Mouse (Mus musculus) CH12.LX (cell line): ENCODE measurements around the gene Pram1. TPM values are rescaled to one million over a fixed set of nuclear protein-coding genes. Genes with fewer than 3 reads are reported as not detected.

ENCODE experiments used
- DNase-seq: peaks from one replicate; pipeline ENCODE4 v3.0.0-alpha.2; 2013; ENCODE audit errors: extremely low read depth
- H3K27ac ChIP-seq: 2 replicates; pipeline ENCODE4 v1.5.1; 2012; ENCODE audit warnings: low read depth, mild to moderate bottlenecking, control low read depth, moderate library complexity; ENCODE audit not compliant: insufficient read depth
- H3K27me3 ChIP-seq: replicated peaks from 2 replicates; pipeline ENCODE3; 2012; ENCODE audit warnings: inconsistent platforms
- H3K36me3 ChIP-seq, 2 experiments: replicated peaks in 1 of 2; 2 replicates each; pipeline versions ENCODE3 to v1.6.1; 2012; ENCODE audit warnings: inconsistent platforms in 1 of 2, low read length in 1 of 2, mild to moderate bottlenecking in 1 of 2, mixed read lengths in 1 of 2, moderate library complexity in 1 of 2; ENCODE audit not compliant: control insufficient read depth in 1 of 2, insufficient read depth in 1 of 2
- H3K4me1 ChIP-seq, 2 experiments: 2 replicates each; pipeline ENCODE4 v1.6.1; 2012; ENCODE audit warnings: inconsistent platforms in 1 of 2, moderate library complexity in 1 of 2; ENCODE audit not compliant: insufficient read depth in 2 of 2, control insufficient read depth in 1 of 2
- H3K4me2 ChIP-seq: 2 replicates; pipeline ENCODE4 v1.6.1; 2012; ENCODE audit warnings: low read depth, mild to moderate bottlenecking, control low read depth; ENCODE audit not compliant: poor library complexity, insufficient read depth, severe bottlenecking
- H3K4me3 ChIP-seq, 3 experiments: fragments of 150-350 bp in 1 of 3; sonication (generic) in 1 of 3; replicated peaks in 1 of 3; 2 replicates each; pipeline versions ENCODE3 to v1.5.1; 2011 to 2012; ENCODE audit warnings: low read depth in 2 of 3, low read length in 2 of 3, mild to moderate bottlenecking in 2 of 3, moderate library complexity in 2 of 3, control low read depth in 1 of 3, improper control_type of control experiment in 1 of 3, inconsistent platforms in 1 of 3, mixed read lengths in 1 of 3; ENCODE audit not compliant: poor library complexity in 1 of 3
- H3K79me2 ChIP-seq: replicated peaks from 2 replicates; pipeline ENCODE4 v1.6.1; 2012; ENCODE audit warnings: mild to moderate bottlenecking, moderate library complexity; ENCODE audit not compliant: control insufficient read depth, poor library complexity, insufficient read depth, severe bottlenecking; ENCODE audit errors: extremely low read depth
- H3K9ac ChIP-seq: 2 replicates; pipeline ENCODE4 v1.6.1; 2012; ENCODE audit warnings: low read depth, mild to moderate bottlenecking, control low read depth, moderate library complexity; ENCODE audit not compliant: insufficient read depth
- H3K9me3 ChIP-seq: replicated peaks from 2 replicates; pipeline ENCODE3; 2012; ENCODE audit warnings: low read length, inconsistent platforms, mixed read lengths
- BHLHE40 ChIP-seq: IDR thresholded peaks from 2 replicates; pipeline ENCODE4 v1.6.1; 2011; ENCODE audit warnings: mild to moderate bottlenecking, low read depth, low read length, improper control_type of control experiment
- CHD1 ChIP-seq: IDR thresholded peaks from 2 replicates; pipeline ENCODE4 v1.6.1; 2012; ENCODE audit warnings: low read depth, low read length, improper control_type of control experiment, inconsistent platforms
- CHD2 ChIP-seq: IDR thresholded peaks from 2 replicates; pipeline ENCODE4 v1.6.1; 2011; ENCODE audit warnings: low read length, improper control_type of control experiment
- E2F4 ChIP-seq: IDR thresholded peaks from 2 replicates; pipeline ENCODE4 v1.6.1; 2011; ENCODE audit warnings: low read depth, low read length, improper control_type of control experiment; ENCODE audit not compliant: insufficient replicate concordance
- EP300 ChIP-seq: IDR thresholded peaks from 2 replicates; pipeline ENCODE4 v1.6.1; 2011; ENCODE audit warnings: low read length, improper control_type of control experiment
- ETS1 ChIP-seq: conservative IDR thresholded peaks from 2 replicates; pipeline ENCODE4 v1.6.1; 2012; ENCODE audit warnings: low read depth, mild to moderate bottlenecking, inconsistent platforms, low read length, improper control_type of control experiment, moderate library complexity
- GABPA ChIP-seq: IDR thresholded peaks from 2 replicates; pipeline ENCODE4 v1.6.1; 2012; ENCODE audit warnings: low read depth, low read length, improper control_type of control experiment, inconsistent platforms; ENCODE audit not compliant: insufficient replicate concordance
- IRF4 ChIP-seq: IDR thresholded peaks from 2 replicates; pipeline ENCODE4 v1.6.1; 2014; ENCODE audit warnings: low read depth, mild to moderate bottlenecking, inconsistent platforms, low read length, improper control_type of control experiment
- JUN ChIP-seq: IDR thresholded peaks from 2 replicates; pipeline ENCODE4 v1.6.1; 2011; ENCODE audit warnings: low read depth, mild to moderate bottlenecking, low read length, improper control_type of control experiment, moderate library complexity; ENCODE audit not compliant: insufficient read depth
- JUND ChIP-seq: conservative IDR thresholded peaks from 2 replicates; pipeline ENCODE4 v1.6.1; 2011; ENCODE audit warnings: low read depth, low read length, improper control_type of control experiment
- KAT2A ChIP-seq: IDR thresholded peaks from 2 replicates; pipeline ENCODE4 v1.6.1; 2012; ENCODE audit warnings: low read length, improper control_type of control experiment, inconsistent platforms; ENCODE audit not compliant: insufficient replicate concordance
- MEF2A ChIP-seq: IDR thresholded peaks from 2 replicates; pipeline ENCODE4 v1.6.1; 2014; ENCODE audit warnings: low read depth, mild to moderate bottlenecking, inconsistent platforms, low read length, improper control_type of control experiment, borderline replicate concordance
- MXI1 ChIP-seq: IDR thresholded peaks from 2 replicates; pipeline ENCODE4 v1.6.1; 2011; ENCODE audit warnings: mild to moderate bottlenecking, low read depth, low read length, improper control_type of control experiment
- MYC ChIP-seq: IDR thresholded peaks from 2 replicates; pipeline ENCODE4 v1.6.1; 2011; ENCODE audit warnings: low read depth, mild to moderate bottlenecking, improper control_type of control experiment, low read length
- PAX5 ChIP-seq: IDR thresholded peaks from 2 replicates; pipeline ENCODE4 v1.6.1; 2012; ENCODE audit warnings: low read length, inconsistent platforms, mixed read lengths
- POLR2A ChIP-seq: IDR thresholded peaks from 2 replicates; pipeline ENCODE4 v1.6.1; 2011; ENCODE audit warnings: low read depth, mild to moderate bottlenecking, improper control_type of control experiment, low read length
- POLR2AphosphoS2 ChIP-seq: IDR thresholded peaks from 2 replicates; pipeline ENCODE4 v1.6.1; 2011; ENCODE audit warnings: low read depth, low read length, improper control_type of control experiment
- RAD21 ChIP-seq: IDR thresholded peaks from 2 replicates; pipeline ENCODE4 v1.6.1; 2011; ENCODE audit warnings: low read depth, mild to moderate bottlenecking, low read length, improper control_type of control experiment, moderate library complexity
- SIN3A ChIP-seq: IDR thresholded peaks from 2 replicates; pipeline ENCODE4 v1.6.1; 2012; ENCODE audit warnings: low read length, improper control_type of control experiment, inconsistent platforms
- SMC3 ChIP-seq: IDR thresholded peaks from 2 replicates; pipeline ENCODE4 v1.6.1; 2011; ENCODE audit warnings: low read depth, low read length, improper control_type of control experiment
- TBP ChIP-seq: conservative IDR thresholded peaks from 2 replicates; pipeline ENCODE4 v1.6.1; 2011; ENCODE audit warnings: low read depth, low read length, improper control_type of control experiment
- UBTF ChIP-seq: IDR thresholded peaks from 2 replicates; pipeline ENCODE4 v1.6.1; 2012; ENCODE audit warnings: low read depth, mild to moderate bottlenecking, inconsistent platforms, low read length, improper control_type of control experiment, moderate library complexity
- USF1 ChIP-seq: IDR thresholded peaks from 2 replicates; pipeline ENCODE4 v1.6.1; 2014; ENCODE audit warnings: low read depth, mild to moderate bottlenecking, inconsistent platforms, low read length, improper control_type of control experiment
- USF2 ChIP-seq: conservative IDR thresholded peaks from 2 replicates; pipeline ENCODE4 v1.6.1; 2011; ENCODE audit warnings: low read depth, low read length, improper control_type of control experiment
- ZC3H11A ChIP-seq: IDR thresholded peaks from 2 replicates; pipeline ENCODE4 v1.6.1; 2012; ENCODE audit warnings: low read depth, mild to moderate bottlenecking, inconsistent platforms, low read length, improper control_type of control experiment
- ZMIZ1 ChIP-seq: IDR thresholded peaks from 2 replicates; pipeline ENCODE4 v1.6.1; 2012; ENCODE audit warnings: low read depth, mild to moderate bottlenecking, inconsistent platforms, low read length, improper control_type of control experiment
- ZNF384 ChIP-seq: IDR thresholded peaks from 2 replicates; pipeline ENCODE4 v1.6.1; 2012; ENCODE audit warnings: low read depth, low read length, improper control_type of control experiment, inconsistent platforms
- dilution Hi-C: fragments of 300-500 bp; cut with MboI; formaldehyde crosslinking; loops from 2 replicates; pipeline ENCODE4 v1.14.3; 2020; ENCODE audit warnings: low sequenced_read_pairs; ENCODE audit not compliant: extremely low pct_unique_long_range_greater_than_20kb, extremely low pct_ligation_motif_present
- in situ Hi-C: fragments of 300-500 bp; cut with MboI; formaldehyde crosslinking; loops from 3 replicates; pipeline ENCODE4 v1.14.3; 2019; ENCODE audit warnings: low sequenced_read_pairs, low pct_ligation_motif_present, low pct_unique_long_range_greater_than_20kb, mixed read lengths
- polyA plus RNA-seq: library from polyadenylated mRNA; unstranded; fragments of >175 nt; gene quantifications from 2 replicates; pipeline ENCODE4 v1.2.1, GENCODE M21; 2012; ENCODE audit warnings: low read depth; ENCODE audit not compliant: insufficient read length
- total RNA-seq, 2 experiments: library from RNA; depleted of rRNA; stranded (reverse); fragments of 300-350 nt in 1 of 2; fragments of >200 nt in 1 of 2; gene quantifications; 2 replicates each; pipeline ENCODE4 v1.2.3; 2012 to 2014

The Pram1 gene
- total and polyA plus RNA-seq, 3 experiments = 0.21 to 1.1 (median 0.38) TPM

GRCm38 (mm10) chr17:33673837-33674236, 36.0 kb downstream of the Pram1 start:
- H3K4me2 ChIP-seq = no peak overlapping the region; the same call in 1 of the 2 replicates
- H3K27ac ChIP-seq = no peak overlapping the region
- no peaks in the 10 kb centered on the region for H3K9me3 ChIP-seq
- dilution Hi-C loops (no loop called here), in situ Hi-C loops (no loop called here)
- no peaks in the 10 kb centered on the region for H3K27me3 ChIP-seq
- peaks cover 26 to 74% of the 10 kb centered on the region in 2 experiments for H3K36me3 ChIP-seq
- no peak overlapping the region for H3K4me3 ChIP-seq
- DNase-seq = no peak
- peaks cover under 1 to 36% of the 10 kb centered on the region in 2 experiments; a peak in 3 of 4 replicates for H3K4me1 ChIP-seq
- TF ChIP-seq JUN (no peak), USF2 (no peak), MYC (no peak), IRF4 (no peak), USF1 (no peak), SIN3A (no peak), GABPA (no peak), MEF2A (no peak), E2F4 (no peak), MXI1 (no peak), CHD2 (no peak), CHD1 (no peak), ZMIZ1 (no peak), JUND (no peak), RAD21 (no peak), TBP (no peak), ZNF384 (no peak), PAX5 (no peak), POLR2A (no peak), BHLHE40 (no peak)
- TF ChIP-seq, all 38 proteins: peak for 0
- Histone ChIP-seq H3K79me2 (peaks cover 93% of the 10 kb centered on the region), H3K9ac (no peak overlapping the region)

- dilution Hi-C loops (no loop called here), in situ Hi-C loops (no loop called here)
- H3K79me2 ChIP-seq = peaks cover 89% of the 10 kb centered on the region
- no peak for DNase-seq
- H3K9ac ChIP-seq = no peak overlapping the region
- no peak overlapping the region for H3K4me2 ChIP-seq
- H3K9me3 ChIP-seq = no peaks in the 10 kb centered on the region
- no peaks in the 10 kb centered on the region for H3K27me3 ChIP-seq
- peaks cover 2 to 52% of the 10 kb centered on the region in 2 experiments; a peak in 3 of 4 replicates for H3K4me1 ChIP-seq
- no peak overlapping the region for H3K4me3 ChIP-seq
- peaks cover 21 to 63% of the 10 kb centered on the region in 2 experiments for H3K36me3 ChIP-seq
- TF ChIP-seq JUN = no peak
- TF ChIP-seq USF1 = no peak
- TF ChIP-seq UBTF = no peak
- no peak for TF ChIP-seq KAT2A
- TF ChIP-seq USF2 = no peak
- TF ChIP-seq TBP = no peak
- no peak for TF ChIP-seq ZC3H11A
- TF ChIP-seq CHD1 = no peak
- no peak for TF ChIP-seq JUND
- no peak for TF ChIP-seq POLR2AphosphoS2
- TF ChIP-seq PAX5 = no peak
- no peak for TF ChIP-seq ETS1
- no peak for TF ChIP-seq EP300
- no peak for TF ChIP-seq SMC3
- no peak for TF ChIP-seq POLR2A
- TF ChIP-seq CHD2 = no peak
- no peak overlapping the region for H3K27ac ChIP-seq
Observed at GRCm38 (mm10) chr17:33675452-33675851, 37.6 kb downstream of the Pram1 start.
